Mouse (Mus musculus): ENCODE data around the gene Tmem167b.
"Not testable (repeated sequence)": the region's sequence is repeated elsewhere in the genome, so short reads cannot be mapped to it uniquely, and the experiment has no call there.

The Tmem167b gene

GRCm38 (mm10) chr3:108562133-108562730 lies at the start of gene Tmem167b:
Tmem167b (minus strand) TSS chr3:108562466.
- DNase-seq (ENCODE audit: extremely low read depth, low read depth, low spot score) = peak; percentile 82

GRCm38 (mm10) chr3:108608906-108609305 lies 46.6 kb upstream of the Tmem167b start:
- no peak for DNase-seq (ENCODE audit: extremely low read depth, low read depth, low spot score)

- DNase-seq (ENCODE audit: extremely low read depth, low read depth, low spot score) = no peak
These were observed 29.6 kb upstream of the Tmem167b start for GRCm38 (mm10) chr3:108591530-108592522.

- peak; percentile 36 for DNase-seq (ENCODE audit: extremely low read depth, low read depth, low spot score)
These were observed 28.7 kb upstream of the Tmem167b start, which contains the start of gene Wdr47 for GRCm38 (mm10) chr3:108590786-108591529. Wdr47 (plus strand) TSS chr3:108591279.

- no peak for DNase-seq (ENCODE audit: extremely low read depth, low read depth, low spot score)
These were observed 26.2 kb upstream of the Tmem167b start for GRCm38 (mm10) chr3:108588446-108588845.

GRCm38 (mm10) chr3:108584580-108584979 lies 22.3 kb upstream of the Tmem167b start:
- no peak for DNase-seq (ENCODE audit: extremely low read depth, low read depth, low spot score)

- DNase-seq (ENCODE audit: extremely low read depth, low read depth, low spot score) = no peak
These were observed 11.8 kb upstream of the Tmem167b start for GRCm38 (mm10) chr3:108574018-108574417.

GRCm38 (mm10) chr3:108572309-108573010 lies 10.2 kb upstream of the Tmem167b start:
- DNase-seq (ENCODE audit: extremely low read depth, low read depth, low spot score) = no peak

GRCm38 (mm10) chr3:108571443-108572294 lies 9.4 kb upstream of the Tmem167b start, which contains the start of gene Taf13:
Taf13 (plus strand) TSS chr3:108571698.
- peak; percentile 63 for DNase-seq (ENCODE audit: extremely low read depth, low read depth, low spot score)

GRCm38 (mm10) chr3:108570813-108571212 lies 8.5 kb upstream of the Tmem167b start:
- no peak for DNase-seq (ENCODE audit: extremely low read depth, low read depth, low spot score)

GRCm38 (mm10) chr3:108569636-108570035 lies 7.4 kb upstream of the Tmem167b start:
- DNase-seq (ENCODE audit: extremely low read depth, low read depth, low spot score) = not testable (repeated sequence)

- no peak for DNase-seq (ENCODE audit: extremely low read depth, low read depth, low spot score)
These were observed 6.0 kb upstream of the Tmem167b start for GRCm38 (mm10) chr3:108567990-108568877.

GRCm38 (mm10) chr3:108563309-108563708 lies 1.0 kb upstream of the Tmem167b start:
- no peak for DNase-seq (ENCODE audit: extremely low read depth, low read depth, low spot score)

GRCm38 (mm10) chr3:108562777-108563271 lies 558 bp upstream of the Tmem167b start:
- DNase-seq (ENCODE audit: extremely low read depth, low read depth, low spot score) = no peak

GRCm38 (mm10) chr3:108557888-108558287 lies 4.4 kb downstream of the Tmem167b start:
- DNase-seq (ENCODE audit: extremely low read depth, low read depth, low spot score) = no peak

GRCm38 (mm10) chr3:108554587-108555312 lies 7.5 kb downstream of the Tmem167b start:
- DNase-seq (ENCODE audit: extremely low read depth, low read depth, low spot score) = peak; percentile 63

- DNase-seq (ENCODE audit: extremely low read depth, low read depth, low spot score) = no peak
These were observed 8.1 kb downstream of the Tmem167b start for GRCm38 (mm10) chr3:108554111-108554561.

GRCm38 (mm10) chr3:108542299-108542698 lies 20.0 kb downstream of the Tmem167b start:
- no peak for DNase-seq (ENCODE audit: extremely low read depth, low read depth, low spot score)
